In the genomic region with DNA sequence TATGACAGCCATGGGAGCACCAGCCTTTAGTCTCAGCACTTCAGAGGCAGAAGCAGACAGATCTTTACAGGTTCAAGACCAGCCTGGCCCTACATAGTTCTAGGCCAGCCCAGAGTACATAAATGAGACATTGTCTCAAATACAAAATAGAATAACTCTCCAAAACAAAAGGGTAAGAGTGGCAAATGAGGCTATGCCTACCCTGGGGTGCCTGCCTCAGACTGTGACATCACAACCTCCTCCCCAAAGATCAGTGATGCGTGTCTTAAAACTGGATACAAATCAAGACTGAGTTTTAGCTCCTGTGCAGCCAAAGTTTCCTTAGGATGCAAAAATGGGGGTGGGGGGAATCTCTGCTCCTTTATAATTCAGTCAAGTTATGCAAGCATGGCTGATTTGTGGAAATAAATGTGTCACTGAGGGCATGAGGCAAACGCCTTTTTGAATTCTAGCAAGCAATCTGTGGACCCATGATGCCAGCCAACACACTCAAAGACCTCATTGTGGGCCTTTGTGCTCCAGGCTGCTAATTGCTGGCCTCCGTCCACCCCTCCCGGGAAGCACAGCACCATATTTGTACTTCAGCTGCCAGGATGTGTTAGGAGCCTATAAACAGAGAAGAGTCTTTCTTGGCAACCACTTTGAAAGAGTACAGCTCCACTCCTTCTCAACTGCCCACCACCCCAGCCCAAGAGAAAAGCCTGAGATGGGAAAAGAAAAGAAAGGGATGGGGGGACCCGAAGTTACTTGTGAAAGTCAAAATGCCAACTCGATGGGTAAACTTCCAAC, we compare ENCODE assay signal across 8 mouse cellular contexts. TPM values are rescaled to one million over a fixed set of nuclear protein-coding genes. Genes with fewer than 3 reads are reported as not detected.
DNase-seq lines count a peak whose midpoint lies in the region; ATAC-seq lines count a peak whose summit lies in the region.

No protein-coding gene starts in this region.

- H3K36me3 ChIP-seq in forebrain, embryonic 14.5 days (ENCODE audit: control insufficient read depth, insufficient read depth, low read length), result no peaks in the 10 kb centered on the region
- no peaks in the 10 kb centered on the region for H3K36me3 ChIP-seq in stomach, embryonic 15.5 days
- H3K36me3 ChIP-seq in liver, embryonic 11.5 days (ENCODE audit: control insufficient read depth, insufficient read depth, low read length), result no peaks in the 10 kb centered on the region
- H3K36me3 ChIP-seq in liver, embryonic 12.5 days, result no peaks in the 10 kb centered on the region

- H3K9me3 ChIP-seq in forebrain, embryonic 14.5 days (replicated peaks; ENCODE audit: control insufficient read depth, low read length), result no peaks in the 10 kb centered on the region
- no peaks in the 10 kb centered on the region for H3K9me3 ChIP-seq in stomach, embryonic 15.5 days
- H3K9me3 ChIP-seq in liver, embryonic 11.5 days (ENCODE audit: control insufficient read depth, low read length), result no peaks in the 10 kb centered on the region
- no peaks in the 10 kb centered on the region for H3K9me3 ChIP-seq in liver, embryonic 12.5 days (replicated peaks)

- 26% methylated on average over 6 of the region's 6 CpGs for WGBS in forebrain, embryonic 14.5 days
- 47% methylated on average over 6 of the region's 6 CpGs for WGBS in stomach, embryonic 15.5 days
- WGBS in liver, embryonic 11.5 days, result 80% methylated on average over 6 of the region's 6 CpGs
- 66% methylated on average over 6 of the region's 6 CpGs for WGBS in liver, embryonic 12.5 days (ENCODE audit: insufficient replicate concordance)

- ATAC-seq in forebrain, embryonic 14.5 days, result peak; percentile 94
- peak; percentile 74; the same call in 1 of the 2 replicates for ATAC-seq in stomach, embryonic 15.5 days (ENCODE audit: insufficient read depth, low FRiP score, low read depth)
- no peak for ATAC-seq in liver, embryonic 11.5 days (replicated peaks; ENCODE audit: low FRiP score)
- ATAC-seq in liver, embryonic 12.5 days, result no peak

- no peak overlapping the region for H3K4me3 ChIP-seq in forebrain, embryonic 14.5 days (ENCODE audit: low read depth, low read length)
- H3K4me3 ChIP-seq in stomach, embryonic 15.5 days (replicated peaks), result no peak overlapping the region
- H3K4me3 ChIP-seq in liver, embryonic 11.5 days (ENCODE audit: low read depth, low read length), result no peak overlapping the region
- no peak overlapping the region for H3K4me3 ChIP-seq in liver, embryonic 12.5 days

- H3K27ac ChIP-seq in forebrain, embryonic 14.5 days (ENCODE audit: low read depth, low read length), result no peak overlapping the region
- H3K27ac ChIP-seq in stomach, embryonic 15.5 days, result peak overlapping the region; percentile 67
- H3K27ac ChIP-seq in liver, embryonic 11.5 days (ENCODE audit: low read depth, low read length), result no peak overlapping the region
- no peak overlapping the region for H3K27ac ChIP-seq in liver, embryonic 12.5 days

- DNase-seq in gastrocnemius, postnatal 10 days, result peak; percentile 21
- no peak for DNase-seq in gastrocnemius, adult 18-20 months (ENCODE audit: low spot score)
- peak; percentile 93 for DNase-seq in forebrain, embryonic 14.5 days (ENCODE audit: low spot score)
- peak; percentile 44 to 48 for DNase-seq in heart, postnatal 36 days
- peak; percentile 91 for DNase-seq in left cerebral cortex, postnatal 4 days
- DNase-seq in liver, embryonic 11.5 days (ENCODE audit: low spot score), result no peak

- no peak overlapping the region for H3K4me2 ChIP-seq in forebrain, embryonic 14.5 days (ENCODE audit: low read length)
- H3K4me2 ChIP-seq in stomach, embryonic 15.5 days, result no peak overlapping the region
- no peak overlapping the region for H3K4me2 ChIP-seq in liver, embryonic 11.5 days
- no peak overlapping the region for H3K4me2 ChIP-seq in liver, embryonic 12.5 days

- intact Hi-C loops in heart, postnatal 36 days (cut with DNase I), result loop anchor here (2.0 kb wide), 1 partner anchor 41 kb away; a partner anchor contains a TSS
- intact Hi-C loops in left cerebral cortex, postnatal 4 days (cut with DNase I), result no loop called here

- no peak overlapping the region for H3K9ac ChIP-seq in forebrain, embryonic 14.5 days (ENCODE audit: low read length)
- no peak overlapping the region for H3K9ac ChIP-seq in stomach, embryonic 15.5 days
- H3K9ac ChIP-seq in liver, embryonic 11.5 days (ENCODE audit: low read depth, low read length), result no peak overlapping the region
- no peak overlapping the region for H3K9ac ChIP-seq in liver, embryonic 12.5 days

- H3K4me1 ChIP-seq in forebrain, embryonic 14.5 days (ENCODE audit: control insufficient read depth, insufficient read depth, low read length), result peaks cover 10% of the 10 kb centered on the region; the same call in 1 of the 2 replicates
- peaks cover 7% of the 10 kb centered on the region; the same call in 1 of the 2 replicates for H3K4me1 ChIP-seq in stomach, embryonic 15.5 days
- no peaks in the 10 kb centered on the region for H3K4me1 ChIP-seq in liver, embryonic 11.5 days (replicated peaks; ENCODE audit: control insufficient read depth, insufficient read depth, low read length)
- H3K4me1 ChIP-seq in liver, embryonic 12.5 days, result no peaks in the 10 kb centered on the region

- H3K27me3 ChIP-seq in forebrain, embryonic 14.5 days (replicated peaks; ENCODE audit: control insufficient read depth, insufficient read depth, low read length), result no peaks in the 10 kb centered on the region
- H3K27me3 ChIP-seq in stomach, embryonic 15.5 days (replicated peaks), result no peaks in the 10 kb centered on the region
- no peaks in the 10 kb centered on the region for H3K27me3 ChIP-seq in liver, embryonic 11.5 days (replicated peaks; ENCODE audit: control insufficient read depth, insufficient read depth, low read length)
- H3K27me3 ChIP-seq in liver, embryonic 12.5 days (replicated peaks), result no peaks in the 10 kb centered on the region

RNA-seq across cellular contexts. Expression of a gene that starts 41.0 kb away (rescaled TPM):
- total RNA-seq in gastrocnemius, postnatal 10 days (2021), result 100 to 1,000 TPM; 594 to 743 TPM
- 100 to 1,000 TPM; 737 to 931 TPM for total RNA-seq in gastrocnemius, adult 18-20 months (2021)
- polyA plus RNA-seq in forebrain, embryonic 14.5 days (2014; fragmentation: Nextera tagmentation; extraction: Ambion mirVana), result 8.2 and 9.0 TPM in 2 replicates
- total RNA-seq in heart, postnatal 36 days (2021), result 10 to 100 TPM; 25.6 to 35.2 TPM
- total RNA-seq in left cerebral cortex, postnatal 4 days (2021), result 1 to 10 TPM in 1 of 2 experiments, under 1 TPM in 1; 0.26 to 1.0 TPM
- polyA plus RNA-seq in stomach, embryonic 15.5 days (2015; fragmentation: Nextera tagmentation; extraction: Ambion mirVana), result 146 and 158 TPM in 2 replicates
- 7.7 and 8.3 TPM in 2 replicates for polyA plus RNA-seq in liver, embryonic 11.5 days (2014; fragmentation: Nextera tagmentation; extraction: Ambion mirVana)
- polyA plus RNA-seq in liver, embryonic 12.5 days (2016; fragmentation: Nextera tagmentation; extraction: Ambion mirVana), result 2.1 and 3.7 TPM in 2 replicates

Comparison
In these comparisons a context has a peak if more than half of its experiments do, and no peak if none do; other contexts are left out.
1. DNase-seq: peak in gastrocnemius, postnatal 10 days (single experiment), forebrain, embryonic 14.5 days (single experiment), heart, postnatal 36 days (2 of 2) and left cerebral cortex, postnatal 4 days (single experiment); none in gastrocnemius, adult 18-20 months (single experiment) and liver, embryonic 11.5 days (single experiment).
2. ATAC-seq: peak in forebrain, embryonic 14.5 days (single experiment) and stomach, embryonic 15.5 days (single experiment); none in liver, embryonic 11.5 days (single experiment) and liver, embryonic 12.5 days (single experiment).
3. RNA of a gene that starts 41.0 kb away (total RNA-seq): 737 to 931 TPM in gastrocnemius, adult 18-20 months and 594 to 743 TPM in gastrocnemius, postnatal 10 days; 25.6 to 35.2 TPM in heart, postnatal 36 days and 0.26 to 1.0 TPM in left cerebral cortex, postnatal 4 days; every median in the first group is over 10 times any median in the second.